Mouse (Mus musculus): ENCODE data around the gene Ntm. TPM values are rescaled to one million over a fixed set of nuclear protein-coding genes. Genes with fewer than 3 reads are reported as not detected.

The Ntm gene
- polyA plus RNA-seq, 1 experiment from 2014 or later = 22.6 TPM

GRCm38 (mm10) chr9:29833781-29834180 lies 129.2 kb downstream of the Ntm start:
- H3K9ac ChIP-seq (ENCODE audit: low read length) = no peak overlapping the region
- no peaks in the 10 kb centered on the region for H3K36me3 ChIP-seq (ENCODE audit: control insufficient read depth, insufficient read depth, low read length)
- peaks cover 12% of the 10 kb centered on the region for H3K4me1 ChIP-seq (ENCODE audit: control insufficient read depth, insufficient read depth, low read length)
- 44% methylated on average over 2 of the region's 2 CpGs for WGBS
- H3K4me2 ChIP-seq (ENCODE audit: low read depth) = no peak overlapping the region
- ATAC-seq (ENCODE audit: insufficient read depth, low FRiP score, low TSS enrichment) = no peak
- no peak overlapping the region for H3K4me3 ChIP-seq (ENCODE audit: low read depth, low read length)
- no peaks in the 10 kb centered on the region for H3K27me3 ChIP-seq (ENCODE audit: control insufficient read depth, insufficient read depth, low read length)
- H3K9me3 ChIP-seq (ENCODE audit: control insufficient read depth, low read length) = no peaks in the 10 kb centered on the region
- H3K27ac ChIP-seq (ENCODE audit: low read depth, low read length) = no peak overlapping the region
- peak; percentile 37 for DNase-seq (ENCODE audit: low spot score)

GRCm38 (mm10) chr9:29827240-29827660 lies 135.7 kb downstream of the Ntm start:
- WGBS = 7% methylated on average over 5 of the region's 5 CpGs

GRCm38 (mm10) chr9:29825236-29825635 lies 137.7 kb downstream of the Ntm start:
- 88% methylated on average over 5 of the region's 5 CpGs for WGBS
- H3K9ac ChIP-seq (ENCODE audit: low read length) = no peak overlapping the region
- H3K27me3 ChIP-seq (ENCODE audit: control insufficient read depth, insufficient read depth, low read length) = no peaks in the 10 kb centered on the region
- ATAC-seq (ENCODE audit: insufficient read depth, low FRiP score, low TSS enrichment) (no peak), DNase-seq (ENCODE audit: low spot score) (no peak)
- H3K27ac ChIP-seq (ENCODE audit: low read depth, low read length) = no peak overlapping the region
- no peak overlapping the region for H3K4me3 ChIP-seq (ENCODE audit: low read depth, low read length)
- H3K4me1 ChIP-seq (ENCODE audit: control insufficient read depth, insufficient read depth, low read length) = peaks cover 2% of the 10 kb centered on the region; the same call in 1 of the 2 replicates
- no peak overlapping the region for H3K4me2 ChIP-seq (ENCODE audit: low read depth)
- no peaks in the 10 kb centered on the region for H3K9me3 ChIP-seq (ENCODE audit: control insufficient read depth, low read length)
- H3K36me3 ChIP-seq (ENCODE audit: control insufficient read depth, insufficient read depth, low read length) = no peaks in the 10 kb centered on the region

More at GRCm38 (mm10) chr9:29827240-29827660, 135.7 kb downstream of the Ntm start:
- no peak overlapping the region for H3K9ac ChIP-seq (ENCODE audit: low read length)
- no peak overlapping the region for H3K27ac ChIP-seq (ENCODE audit: low read depth, low read length)
- H3K36me3 ChIP-seq (ENCODE audit: control insufficient read depth, insufficient read depth, low read length) = no peaks in the 10 kb centered on the region
- ATAC-seq (ENCODE audit: insufficient read depth, low FRiP score, low TSS enrichment) = peak; percentile 71
- no peak overlapping the region for H3K4me3 ChIP-seq (ENCODE audit: low read depth, low read length)
- no peaks in the 10 kb centered on the region for H3K9me3 ChIP-seq (ENCODE audit: control insufficient read depth, low read length)
- H3K27me3 ChIP-seq (ENCODE audit: control insufficient read depth, insufficient read depth, low read length) = no peaks in the 10 kb centered on the region
- peak; percentile 27 for DNase-seq (ENCODE audit: low spot score)
- H3K4me2 ChIP-seq (ENCODE audit: low read depth) = no peak overlapping the region
- H3K4me1 ChIP-seq (ENCODE audit: control insufficient read depth, insufficient read depth, low read length) = peaks cover 2% of the 10 kb centered on the region; the same call in 1 of the 2 replicates

- Histone ChIP-seq H3K9ac (ENCODE audit: low read length) (no peak overlapping the region), H3K27ac (ENCODE audit: low read depth, low read length) (no peak overlapping the region), H3K4me2 (ENCODE audit: low read depth) (no peak overlapping the region), H3K36me3 (ENCODE audit: control insufficient read depth, insufficient read depth, low read length) (no peaks in the 10 kb centered on the region), H3K27me3 (ENCODE audit: control insufficient read depth, insufficient read depth, low read length) (no peaks in the 10 kb centered on the region), H3K4me1 (ENCODE audit: control insufficient read depth, insufficient read depth, low read length) (peaks cover 2% of the 10 kb centered on the region; the same call in 1 of the 2 replicates), H3K4me3 (ENCODE audit: low read depth, low read length) (no peak overlapping the region), H3K9me3 (ENCODE audit: control insufficient read depth, low read length) (no peaks in the 10 kb centered on the region)
- DNase-seq (ENCODE audit: low spot score) (no peak), ATAC-seq (ENCODE audit: insufficient read depth, low FRiP score, low TSS enrichment) (no peak)
- 90% methylated on average over 4 of the region's 4 CpGs for WGBS
Measured at GRCm38 (mm10) chr9:29823716-29824115, 139.2 kb downstream of the Ntm start.

- no peaks in the 10 kb centered on the region for H3K27me3 ChIP-seq (ENCODE audit: control insufficient read depth, insufficient read depth, low read length)
- 87% methylated on average over 5 of the region's 5 CpGs for WGBS
- H3K4me3 ChIP-seq (ENCODE audit: low read depth, low read length) = no peak overlapping the region
- H3K4me2 ChIP-seq (ENCODE audit: low read depth) = no peak overlapping the region
- DNase-seq (ENCODE audit: low spot score) (no peak), ATAC-seq (ENCODE audit: insufficient read depth, low FRiP score, low TSS enrichment) (no peak)
- no peaks in the 10 kb centered on the region for H3K4me1 ChIP-seq (ENCODE audit: control insufficient read depth, insufficient read depth, low read length)
- H3K9ac ChIP-seq (ENCODE audit: low read length) = no peak overlapping the region
- no peak overlapping the region for H3K27ac ChIP-seq (ENCODE audit: low read depth, low read length)
- H3K36me3 ChIP-seq (ENCODE audit: control insufficient read depth, insufficient read depth, low read length) = no peaks in the 10 kb centered on the region
- H3K9me3 ChIP-seq (ENCODE audit: control insufficient read depth, low read length) = no peaks in the 10 kb centered on the region
Measured at GRCm38 (mm10) chr9:29812685-29813084, 150.3 kb downstream of the Ntm start.

- Histone ChIP-seq H3K36me3 (ENCODE audit: control insufficient read depth, insufficient read depth, low read length) (no peaks in the 10 kb centered on the region), H3K9ac (ENCODE audit: low read length) (no peak overlapping the region), H3K4me1 (ENCODE audit: control insufficient read depth, insufficient read depth, low read length) (peaks cover 16% of the 10 kb centered on the region), H3K27ac (ENCODE audit: low read depth, low read length) (no peak overlapping the region), H3K9me3 (ENCODE audit: control insufficient read depth, low read length) (no peaks in the 10 kb centered on the region), H3K27me3 (ENCODE audit: control insufficient read depth, insufficient read depth, low read length) (no peaks in the 10 kb centered on the region), H3K4me3 (ENCODE audit: low read depth, low read length) (no peak overlapping the region), H3K4me2 (ENCODE audit: low read depth) (no peak overlapping the region)
- no peak for ATAC-seq (ENCODE audit: insufficient read depth, low FRiP score, low TSS enrichment)
- no peak for DNase-seq (ENCODE audit: low spot score)
- WGBS = 25% methylated on average over 3 of the region's 3 CpGs
Measured at GRCm38 (mm10) chr9:29806790-29807189, 156.2 kb downstream of the Ntm start.

- 92% methylated on average over 9 of the region's 9 CpGs for WGBS
- no peak for DNase-seq (ENCODE audit: low spot score)
- Histone ChIP-seq H3K27me3 (ENCODE audit: control insufficient read depth, insufficient read depth, low read length) (no peaks in the 10 kb centered on the region), H3K4me3 (ENCODE audit: low read depth, low read length) (no peak overlapping the region), H3K9me3 (ENCODE audit: control insufficient read depth, low read length) (no peaks in the 10 kb centered on the region), H3K36me3 (ENCODE audit: control insufficient read depth, insufficient read depth, low read length) (no peaks in the 10 kb centered on the region), H3K4me1 (ENCODE audit: control insufficient read depth, insufficient read depth, low read length) (peaks cover 16% of the 10 kb centered on the region), H3K4me2 (ENCODE audit: low read depth) (no peak overlapping the region), H3K27ac (ENCODE audit: low read depth, low read length) (no peak overlapping the region), H3K9ac (ENCODE audit: low read length) (no peak overlapping the region)
- no peak for ATAC-seq (ENCODE audit: insufficient read depth, low FRiP score, low TSS enrichment)
Measured at GRCm38 (mm10) chr9:29804483-29804882, 158.5 kb downstream of the Ntm start.

GRCm38 (mm10) chr9:29803738-29804285 lies 159.1 kb downstream of the Ntm start:
- H3K9ac ChIP-seq (ENCODE audit: low read length) = no peak overlapping the region
- peak overlapping the region; percentile 45; the same call in 1 of the 2 replicates for H3K27ac ChIP-seq (ENCODE audit: low read depth, low read length)
- H3K4me1 ChIP-seq (ENCODE audit: control insufficient read depth, insufficient read depth, low read length) = peaks cover 16% of the 10 kb centered on the region
- ATAC-seq (ENCODE audit: insufficient read depth, low FRiP score, low TSS enrichment) (peak; percentile 21; the same call in 1 of the 2 replicates), DNase-seq (ENCODE audit: low spot score) (no peak)
- H3K36me3 ChIP-seq (ENCODE audit: control insufficient read depth, insufficient read depth, low read length) = no peaks in the 10 kb centered on the region
- 35% methylated on average over 4 of the region's 4 CpGs for WGBS
- no peaks in the 10 kb centered on the region for H3K27me3 ChIP-seq (ENCODE audit: control insufficient read depth, insufficient read depth, low read length)
- H3K9me3 ChIP-seq (ENCODE audit: control insufficient read depth, low read length) = no peaks in the 10 kb centered on the region
- H3K4me2 ChIP-seq (ENCODE audit: low read depth) = no peak overlapping the region
- H3K4me3 ChIP-seq (ENCODE audit: low read depth, low read length) = no peak overlapping the region

GRCm38 (mm10) chr9:29802990-29803737 lies 159.8 kb downstream of the Ntm start:
- 36% methylated on average over 12 of the region's 12 CpGs for WGBS
- H3K4me3 ChIP-seq (ENCODE audit: low read depth, low read length) = no peak overlapping the region
- ATAC-seq (ENCODE audit: insufficient read depth, low FRiP score, low TSS enrichment) = peak; percentile 31; the same call in 1 of the 2 replicates

More at GRCm38 (mm10) chr9:29802990-29803737, 159.8 kb downstream of the Ntm start:
- peak overlapping the region; percentile 45; the same call in 1 of the 2 replicates for H3K27ac ChIP-seq (ENCODE audit: low read depth, low read length)
- H3K36me3 ChIP-seq (ENCODE audit: control insufficient read depth, insufficient read depth, low read length) = no peaks in the 10 kb centered on the region
- H3K4me1 ChIP-seq (ENCODE audit: control insufficient read depth, insufficient read depth, low read length) = peaks cover 16% of the 10 kb centered on the region
- no peaks in the 10 kb centered on the region for H3K9me3 ChIP-seq (ENCODE audit: control insufficient read depth, low read length)
- no peak for DNase-seq (ENCODE audit: low spot score)
- no peak overlapping the region; the same call in 1 of the 2 replicates for H3K9ac ChIP-seq (ENCODE audit: low read length)
- no peaks in the 10 kb centered on the region for H3K27me3 ChIP-seq (ENCODE audit: control insufficient read depth, insufficient read depth, low read length)
- H3K4me2 ChIP-seq (ENCODE audit: low read depth) = no peak overlapping the region
